Mouse (Mus musculus): ENCODE data around the gene Rab3gap2.

The Rab3gap2 gene

DNA sequence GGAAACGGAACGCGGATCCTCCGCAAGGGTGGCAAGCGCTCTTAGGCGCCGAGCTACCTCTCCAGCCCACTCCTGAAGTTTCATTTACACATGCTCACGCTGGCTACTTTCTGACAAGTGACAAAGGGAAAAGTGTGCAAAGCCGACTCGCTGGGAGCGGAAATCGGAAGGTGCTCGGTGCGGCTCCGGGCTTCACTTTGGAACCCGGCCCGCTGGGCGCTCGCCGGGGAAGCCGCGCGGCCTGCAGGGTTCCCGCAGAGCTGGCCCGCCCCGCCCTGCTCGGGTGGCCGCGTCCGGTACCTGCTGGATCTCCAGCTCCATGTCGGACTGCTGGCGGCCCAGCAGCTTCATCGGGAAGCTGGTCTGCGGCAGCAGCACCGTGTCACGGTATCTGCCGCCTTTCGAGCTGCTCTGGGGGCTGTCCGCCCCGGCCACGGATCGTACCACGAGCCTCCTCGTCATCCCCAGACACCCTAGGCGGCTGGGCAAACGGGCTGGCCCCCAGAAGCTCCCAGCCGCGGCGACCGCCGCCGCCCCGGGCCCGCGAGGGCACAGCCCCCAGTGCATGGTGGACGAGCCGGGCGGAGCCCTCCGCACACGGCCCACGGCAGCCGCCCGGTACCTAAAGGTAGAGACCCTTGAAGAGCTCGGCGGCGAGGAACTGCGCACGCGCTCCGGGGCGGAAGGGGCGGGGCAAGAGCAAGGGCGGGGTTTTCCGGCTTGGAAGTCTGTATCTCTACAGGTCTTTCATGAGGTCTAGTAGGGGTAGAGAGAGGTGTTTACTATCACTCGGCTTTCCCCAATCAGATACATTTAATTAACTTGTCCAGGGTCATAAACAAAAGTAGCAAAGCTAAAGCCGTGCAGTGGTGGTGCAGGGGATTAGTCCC is 125.0 kb downstream of the Rab3gap2 start, which contains the start of gene Iars2:
Iars2 (minus strand) TSS at position 676 of the 890 bp plus-strand sequence.
- peak; percentile 47 to 77 for DNase-seq (ENCODE audit: low read depth in 1 of 2, low spot score in 2 of 2)

GRCm38 (mm10) chr1:185329851-185330250 is 125.9 kb downstream of the Rab3gap2 start:
- DNase-seq (ENCODE audit: low read depth in 1 of 2, low spot score in 2 of 2), result no peak

GRCm38 (mm10) chr1:185331364-185331763 is 127.4 kb downstream of the Rab3gap2 start:
- DNase-seq (ENCODE audit: low read depth in 1 of 2, low spot score in 2 of 2), result no peak

- peak; percentile 32 to 73 for DNase-seq (ENCODE audit: low read depth in 1 of 2, low spot score in 2 of 2)
These were observed 128.1 kb downstream of the Rab3gap2 start, which contains the start of gene Bpnt1 for GRCm38 (mm10) chr1:185331983-185332430. TSS of gene Bpnt1 (plus strand) at chr1:185332149.

DNA sequence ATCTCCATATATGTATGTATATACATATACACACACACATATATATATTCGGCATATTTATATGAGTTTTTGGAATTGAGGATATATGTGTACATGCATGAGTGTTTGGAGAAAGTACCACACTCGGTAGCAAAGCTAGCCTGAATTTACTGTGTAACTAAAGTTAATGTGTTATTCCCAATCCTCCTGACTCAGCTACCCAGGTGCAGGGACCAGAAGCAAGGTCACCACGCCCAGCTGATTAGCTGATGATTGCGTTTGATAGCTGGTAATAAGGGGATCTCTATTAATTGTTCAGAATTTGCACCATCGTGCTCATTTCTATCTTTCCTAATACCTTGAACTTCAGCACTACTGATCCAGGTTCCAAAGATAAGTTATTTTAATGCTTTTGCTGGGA is 129.7 kb downstream of the Rab3gap2 start:
- DNase-seq (ENCODE audit: low read depth in 1 of 2, low spot score in 2 of 2), result no peak

GRCm38 (mm10) chr1:185334136-185334535 is 130.2 kb downstream of the Rab3gap2 start:
- DNase-seq (ENCODE audit: low read depth in 1 of 2, low spot score in 2 of 2), result no peak

DNA sequence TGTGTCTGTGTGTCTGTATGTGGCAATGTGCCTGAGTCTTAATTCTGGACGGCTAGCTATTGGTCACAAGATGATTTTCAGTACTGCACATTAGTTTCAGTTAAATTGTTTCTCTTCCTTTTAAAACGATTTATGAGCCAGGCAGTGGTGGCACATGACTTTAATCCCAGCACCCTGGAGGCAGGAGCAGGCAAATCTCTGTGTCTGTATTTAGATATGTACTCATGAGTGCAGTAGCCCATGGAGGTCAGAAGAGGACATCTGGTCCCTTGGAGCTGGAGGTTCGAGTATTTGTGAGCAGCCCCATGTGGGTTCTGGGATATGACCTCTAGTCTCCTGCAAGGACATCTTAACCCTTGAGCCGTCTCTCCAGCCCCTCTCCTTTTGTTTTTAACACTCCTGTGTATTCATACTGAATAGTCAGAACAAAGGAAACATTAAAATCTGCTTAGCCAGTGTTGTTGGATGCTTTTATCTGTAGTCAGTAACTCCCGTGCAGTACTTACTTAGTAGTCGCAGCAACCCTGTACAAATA is 131.4 kb downstream of the Rab3gap2 start:
- no peak for DNase-seq (ENCODE audit: low read depth in 1 of 2, low spot score in 2 of 2)

Data from monocyte, adult 2 months (primary cell).